Mouse (Mus musculus) liver, adult 2 months (tissue): ENCODE measurements around the gene Notch3.

Experiments
- CTCF ChIP-seq: fragments of 200-500 bp; IDR thresholded peaks from 2 replicates; pipeline ENCODE4 v1.5.1; 2011; ENCODE audit warnings: low read depth, low read length, control low read depth
- POLR2A ChIP-seq: fragments of 200-500 bp; IDR thresholded peaks from 2 replicates; pipeline ENCODE4 v1.6.1; 2011; ENCODE audit warnings: low read length, control low read depth; ENCODE audit not compliant: insufficient read depth; ENCODE audit errors: extremely low read depth

GRCm38 (mm10) chr17:32092895-32093294 lies 73.8 kb downstream of the Notch3 start:
- TF ChIP-seq CTCF, result peak; percentile 63
- TF ChIP-seq POLR2A, result no peak
